Mouse (Mus musculus): ENCODE data around the gene Atxn10. TPM values are rescaled to one million over a fixed set of nuclear protein-coding genes. Genes with fewer than 3 reads are reported as not detected.

Gene Atxn10
- polyA plus RNA-seq, 1 experiment from 2014 or later = 360 TPM

- H3K27me3 ChIP-seq (ENCODE audit: insufficient read depth, low read length) = no peaks in the 10 kb centered on the region
- TF ChIP-seq CTCF (IDR thresholded peaks at IDR 0.05; ENCODE audit: low read depth) = no peak
- no peak overlapping the region for H3K27ac ChIP-seq (ENCODE audit: low read depth)
- H3K4me3 ChIP-seq (ENCODE audit: low read depth, low read length) = no peak overlapping the region
- no peaks in the 10 kb centered on the region for H3K36me3 ChIP-seq (ENCODE audit: insufficient read depth)
- WGBS = 41% methylated on average over 14 of the region's 14 CpGs
- peak overlapping the region; percentile 16; the same call in 1 of the 2 replicates for H3K9ac ChIP-seq
- DNase-seq (peak; percentile 77), ATAC-seq (ENCODE audit: insufficient read depth) (peak; percentile 61)
- no peaks in the 10 kb centered on the region for H3K9me3 ChIP-seq (ENCODE audit: low read depth, low read length)
- H3K4me1 ChIP-seq (ENCODE audit: insufficient read depth) = 0 out of 2 replicates have a peak, but pooled peaks cover 6% of the 10 kb centered on the region
- H3K4me2 ChIP-seq = peak overlapping the region; percentile 15; the same call in 1 of the 2 replicates
Observed at GRCm38 (mm10) chr15:85505118-85505925, 169.3 kb downstream of the Atxn10 start.

- no peaks in the 10 kb centered on the region for H3K36me3 ChIP-seq (ENCODE audit: insufficient read depth)
- H3K4me2 ChIP-seq = no peak overlapping the region
- no peaks in the 10 kb centered on the region for H3K27me3 ChIP-seq (ENCODE audit: insufficient read depth, low read length)
- H3K4me1 ChIP-seq (ENCODE audit: insufficient read depth) = 0 out of 2 replicates have a peak, but pooled peaks cover 6% of the 10 kb centered on the region
- ATAC-seq (ENCODE audit: insufficient read depth) (no peak), DNase-seq (no peak)
- H3K4me3 ChIP-seq (ENCODE audit: low read depth, low read length) = no peak overlapping the region
- H3K9ac ChIP-seq = no peak overlapping the region
- WGBS = 53% methylated on average over 1 of the region's 1 CpGs
- no peak overlapping the region for H3K27ac ChIP-seq (ENCODE audit: low read depth)
- TF ChIP-seq CTCF (IDR thresholded peaks at IDR 0.05; ENCODE audit: low read depth) = no peak
- H3K9me3 ChIP-seq (ENCODE audit: low read depth, low read length) = no peaks in the 10 kb centered on the region
Observed at GRCm38 (mm10) chr15:85506680-85507079, 170.6 kb downstream of the Atxn10 start.

- Histone ChIP-seq H3K9me3 (ENCODE audit: low read depth, low read length) (no peaks in the 10 kb centered on the region), H3K4me3 (ENCODE audit: low read depth, low read length) (no peak overlapping the region), H3K4me1 (ENCODE audit: insufficient read depth) (0 out of 2 replicates have a peak, but pooled peaks cover 6% of the 10 kb centered on the region), H3K27ac (ENCODE audit: low read depth) (no peak overlapping the region), H3K27me3 (ENCODE audit: insufficient read depth, low read length) (no peaks in the 10 kb centered on the region), H3K9ac (no peak overlapping the region), H3K36me3 (ENCODE audit: insufficient read depth) (no peaks in the 10 kb centered on the region), H3K4me2 (no peak overlapping the region)
- no peak for TF ChIP-seq CTCF (IDR thresholded peaks at IDR 0.05; ENCODE audit: low read depth)
- DNase-seq (no peak), ATAC-seq (ENCODE audit: insufficient read depth) (no peak)
- WGBS = 64% methylated on average over 32 of the region's 32 CpGs
Observed at GRCm38 (mm10) chr15:85507370-85508014, 171.4 kb downstream of the Atxn10 start.

Other genes with a start within 250 kb of the Atxn10 start
- 0.16 and 0.21 TPM in 2 replicates for gene Smc1b, start 204.3 kb upstream of the Atxn10 start, polyA plus RNA-seq (2014; fragmentation: Nextera tagmentation; extraction: Ambion mirVana)
- 0.36 and 0.37 TPM in 2 replicates for gene Ribc2, start 204.2 kb upstream of the Atxn10 start, polyA plus RNA-seq (2014; fragmentation: Nextera tagmentation; extraction: Ambion mirVana)
- 277 and 302 TPM in 2 replicates for gene Fbln1, start 130.3 kb upstream of the Atxn10 start, polyA plus RNA-seq (2014; fragmentation: Nextera tagmentation; extraction: Ambion mirVana)
- not detected in 2 replicates for gene 7530416G11Rik, start 167.0 kb downstream of the Atxn10 start, polyA plus RNA-seq (2014; fragmentation: Nextera tagmentation; extraction: Ambion mirVana)
- gene Wnt7b, start 246.2 kb downstream of the Atxn10 start, polyA plus RNA-seq (2014; fragmentation: Nextera tagmentation; extraction: Ambion mirVana) = 65.7 and 77.0 TPM in 2 replicates

Data from lung, embryonic 14.5 days (tissue).